Mouse (Mus musculus) kidney, embryonic 16.5 days (tissue): Measurements from ENCODE around the gene Fstl4. TPM values are rescaled to one million over a fixed set of nuclear protein-coding genes. Genes with fewer than 3 reads are reported as not detected.

Experiments
- ATAC-seq: fragments of 200-750 bp; cut with Nextera tagmentation; 2 replicates; pipeline ENCODE4 v1.8.0; 2017; ENCODE audit warnings: moderate TSS enrichment; ENCODE audit not compliant: low FRiP score, low TSS enrichment
- H3K27ac ChIP-seq: fragments of 300-500 bp; sonication (generic); 2 replicates; pipeline ENCODE4 v1.5.1; 2014; ENCODE audit warnings: low read length
- H3K27me3 ChIP-seq: fragments of 300-500 bp; sonication (generic); 2 replicates; pipeline ENCODE4 v1.6.1; 2014; ENCODE audit warnings: low read length, control low read depth, mixed read lengths; ENCODE audit not compliant: insufficient read depth
- H3K36me3 ChIP-seq: fragments of 300-500 bp; sonication (generic); 2 replicates; pipeline ENCODE4 v1.6.1; 2014; ENCODE audit warnings: low read length, control low read depth, mixed read lengths; ENCODE audit not compliant: insufficient read depth
- H3K4me1 ChIP-seq: fragments of 300-500 bp; sonication (generic); 2 replicates; pipeline ENCODE4 v1.6.1; 2014; ENCODE audit warnings: low read length, control low read depth, mixed read lengths; ENCODE audit not compliant: insufficient read depth
- H3K4me2 ChIP-seq: fragments of 300-500 bp; sonication (generic); replicated peaks from 2 replicates; pipeline ENCODE4 v1.6.1; 2014; ENCODE audit warnings: low read depth, low read length
- H3K4me3 ChIP-seq: fragments of 300-500 bp; sonication (generic); 2 replicates; pipeline ENCODE4 v1.5.1; 2014; ENCODE audit warnings: mild to moderate bottlenecking, low read length
- H3K9ac ChIP-seq: fragments of 300-500 bp; sonication (generic); replicated peaks from 2 replicates; pipeline ENCODE4 v1.6.1; 2014; ENCODE audit warnings: low read length
- H3K9me3 ChIP-seq: fragments of 300-500 bp; sonication (generic); 2 replicates; pipeline ENCODE4 v1.6.1; 2016; ENCODE audit warnings: low read length, control low read depth
- WGBS: fragments of 180-500 bp; shearing (Covaris S2); extraction: QIAGEN DNeasy Blood & Tissue Kit; methylation state at CpG from one replicate; pipeline ENCODE4 v1.1.7; 2014; 5-methylcytosine and 5-hydroxymethylcytosine counted together
- polyA plus RNA-seq: library from polyadenylated mRNA; unstranded; fragments of >200 nt; fragmentation: Nextera tagmentation; extraction: Ambion mirVana; gene quantifications from 2 replicates; pipeline ENCODE4 v1.2.1, GENCODE M21; 2015

Gene Fstl4
- polyA plus RNA-seq, 1 experiment from 2014 or later, result 1.0 TPM

DNA sequence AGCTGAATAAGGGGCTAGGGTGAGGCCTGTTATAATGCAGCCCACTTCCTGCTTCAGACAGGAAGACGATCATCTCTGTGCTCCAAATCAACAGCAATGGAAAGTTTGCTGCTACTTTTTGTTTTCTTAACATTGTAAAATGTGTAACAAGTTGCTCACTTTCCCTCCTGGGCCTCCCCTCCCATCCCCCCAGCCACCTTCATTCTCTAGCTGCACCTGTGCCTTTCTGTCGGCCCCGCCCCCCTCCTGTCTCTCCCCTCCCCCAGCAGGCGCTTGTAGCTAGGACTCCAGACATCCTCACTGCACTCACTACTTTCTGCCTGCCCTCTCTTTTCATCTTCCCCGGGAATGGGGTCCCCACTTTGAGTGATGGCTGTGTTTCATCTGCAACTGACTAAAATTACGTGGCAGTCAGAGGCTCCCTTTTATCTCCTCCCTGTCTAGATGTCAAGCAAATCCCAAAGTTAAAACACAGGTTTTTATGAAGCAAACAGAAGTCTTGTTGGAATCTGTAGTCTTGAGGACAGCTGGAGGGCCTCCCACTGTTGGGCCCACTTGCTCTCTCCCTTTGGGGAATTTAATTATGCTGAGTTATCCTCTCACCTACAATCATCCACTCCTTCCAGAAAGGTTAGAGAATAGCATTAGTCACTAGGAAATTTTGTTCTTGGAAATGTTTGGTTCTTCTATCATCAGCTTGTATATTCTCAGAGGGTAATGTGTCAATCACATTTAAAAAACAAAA is 122.3 kb downstream of the Fstl4 start:
- no peaks in the 10 kb centered on the region for H3K4me1 ChIP-seq
- 22% methylated on average over 6 of the region's 6 CpGs for WGBS
- no peak overlapping the region for H3K4me2 ChIP-seq
- H3K9me3 ChIP-seq, result no peaks in the 10 kb centered on the region
- no peak overlapping the region for H3K27ac ChIP-seq
- no peak overlapping the region for H3K9ac ChIP-seq
- no peaks in the 10 kb centered on the region for H3K36me3 ChIP-seq
- no peaks in the 10 kb centered on the region for H3K27me3 ChIP-seq
- no peak for ATAC-seq
- no peak overlapping the region for H3K4me3 ChIP-seq

DNA sequence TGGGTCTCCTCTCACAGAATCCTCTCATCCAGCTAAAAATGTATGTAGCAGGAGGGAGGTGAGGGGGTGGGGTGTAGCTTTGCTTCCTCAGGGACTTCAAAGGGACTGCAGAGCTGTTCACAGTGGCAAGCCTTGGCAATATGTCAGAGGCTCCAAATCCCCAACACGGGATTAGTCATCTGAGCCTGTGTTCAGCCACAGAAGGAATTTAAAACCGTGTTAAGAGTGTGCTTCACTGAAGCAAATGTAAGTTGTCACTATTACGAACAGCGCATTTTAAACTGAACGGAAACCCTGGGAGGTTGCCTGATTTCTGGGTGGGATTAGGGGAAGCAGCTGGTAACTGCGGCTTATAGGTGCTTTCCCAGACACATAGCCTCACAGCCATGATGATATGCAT is 123.7 kb downstream of the Fstl4 start:
- H3K4me3 ChIP-seq, result no peak overlapping the region
- H3K27ac ChIP-seq, result no peak overlapping the region
- H3K9me3 ChIP-seq, result no peaks in the 10 kb centered on the region
- no peak overlapping the region for H3K4me2 ChIP-seq
- no peaks in the 10 kb centered on the region for H3K27me3 ChIP-seq
- 12% methylated on average over 6 of the region's 6 CpGs for WGBS
- H3K36me3 ChIP-seq, result no peaks in the 10 kb centered on the region
- no peaks in the 10 kb centered on the region for H3K4me1 ChIP-seq
- H3K9ac ChIP-seq, result no peak overlapping the region
- ATAC-seq, result no peak

- Histone ChIP-seq H3K27me3 (no peaks in the 10 kb centered on the region), H3K27ac (no peak overlapping the region), H3K4me3 (no peak overlapping the region), H3K36me3 (no peaks in the 10 kb centered on the region), H3K9me3 (no peaks in the 10 kb centered on the region), H3K4me2 (no peak overlapping the region), H3K9ac (no peak overlapping the region), H3K4me1 (no peaks in the 10 kb centered on the region)
- 84% methylated on average over 4 of the region's 4 CpGs for WGBS
- no peak for ATAC-seq
Observed at GRCm38 (mm10) chr11:52889527-52889926, 125.1 kb downstream of the Fstl4 start.

DNA sequence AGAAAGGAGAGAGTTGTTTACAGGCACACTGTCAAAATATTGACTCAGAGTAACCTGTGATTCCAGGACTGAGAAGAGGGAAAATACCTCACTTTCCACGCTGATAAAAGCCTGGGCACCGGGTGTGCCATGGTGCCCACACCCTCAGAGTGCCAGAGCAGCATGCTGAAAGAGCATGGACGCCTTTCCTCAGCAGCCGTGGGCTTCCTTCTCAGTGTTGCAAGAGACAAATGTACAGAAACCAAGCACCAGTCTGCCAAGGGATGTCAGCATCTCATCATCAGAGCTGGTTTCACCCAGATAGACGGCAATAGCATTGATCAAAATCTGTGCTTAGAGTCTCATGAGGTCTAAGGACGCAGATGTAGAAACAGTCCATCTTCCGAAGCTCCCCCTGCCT is 125.7 kb downstream of the Fstl4 start:
- no peak for ATAC-seq
- Histone ChIP-seq H3K9me3 (no peaks in the 10 kb centered on the region), H3K9ac (no peak overlapping the region), H3K4me1 (no peaks in the 10 kb centered on the region), H3K4me2 (no peak overlapping the region), H3K27me3 (no peaks in the 10 kb centered on the region), H3K36me3 (no peaks in the 10 kb centered on the region), H3K4me3 (no peak overlapping the region), H3K27ac (no peak overlapping the region)
- 78% methylated on average over 7 of the region's 7 CpGs for WGBS

- H3K9ac ChIP-seq, result no peak overlapping the region
- WGBS, result 86% methylated on average over 5 of the region's 5 CpGs
- H3K4me1 ChIP-seq, result no peaks in the 10 kb centered on the region
- H3K27me3 ChIP-seq, result no peaks in the 10 kb centered on the region
- no peak overlapping the region for H3K4me3 ChIP-seq
- H3K4me2 ChIP-seq, result no peak overlapping the region
- H3K9me3 ChIP-seq, result no peaks in the 10 kb centered on the region
- H3K36me3 ChIP-seq, result no peaks in the 10 kb centered on the region
- no peak for ATAC-seq
- no peak overlapping the region for H3K27ac ChIP-seq
Observed at GRCm38 (mm10) chr11:52904101-52904500, 139.7 kb downstream of the Fstl4 start.

- Histone ChIP-seq H3K4me2 (no peak overlapping the region), H3K4me1 (no peaks in the 10 kb centered on the region), H3K36me3 (no peaks in the 10 kb centered on the region), H3K27ac (no peak overlapping the region), H3K9me3 (no peaks in the 10 kb centered on the region), H3K4me3 (no peak overlapping the region), H3K27me3 (no peaks in the 10 kb centered on the region), H3K9ac (no peak overlapping the region)
- 67% methylated on average over 7 of the region's 7 CpGs for WGBS
- no peak for ATAC-seq
Observed at GRCm38 (mm10) chr11:52910788-52911187, 146.4 kb downstream of the Fstl4 start.

DNA sequence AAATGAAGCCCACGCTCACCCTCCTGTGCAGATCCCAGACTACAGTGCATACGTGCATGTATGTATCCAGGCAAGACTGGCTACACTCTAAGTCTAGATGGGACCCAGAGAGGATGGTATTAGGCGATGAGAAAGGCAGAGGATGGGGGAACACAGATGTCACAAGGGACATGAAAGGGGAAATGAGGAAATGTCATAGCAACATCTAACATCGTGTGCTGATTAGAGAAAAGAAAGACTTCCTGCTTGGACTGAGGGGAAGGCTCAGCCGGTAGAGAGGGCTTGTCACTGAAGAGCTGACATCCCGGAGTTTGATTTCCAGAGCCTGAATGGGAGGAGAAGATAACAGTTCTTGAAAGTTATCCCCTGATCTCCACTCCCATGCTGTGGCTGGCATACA is 150.0 kb downstream of the Fstl4 start:
- Histone ChIP-seq H3K4me1 (peaks cover 2% of the 10 kb centered on the region; the same call in 1 of the 2 replicates), H3K27me3 (no peaks in the 10 kb centered on the region), H3K4me2 (no peak overlapping the region), H3K9me3 (no peaks in the 10 kb centered on the region), H3K36me3 (no peaks in the 10 kb centered on the region), H3K9ac (no peak overlapping the region), H3K4me3 (no peak overlapping the region), H3K27ac (no peak overlapping the region)
- no peak for ATAC-seq
- 69% methylated on average over 6 of the region's 6 CpGs for WGBS

- Histone ChIP-seq H3K9ac (no peak overlapping the region), H3K27ac (no peak overlapping the region), H3K4me1 (peaks cover 8% of the 10 kb centered on the region), H3K4me2 (no peak overlapping the region), H3K27me3 (no peaks in the 10 kb centered on the region), H3K36me3 (no peaks in the 10 kb centered on the region), H3K4me3 (no peak overlapping the region), H3K9me3 (no peaks in the 10 kb centered on the region)
- 82% methylated on average over 2 of the region's 2 CpGs for WGBS
- ATAC-seq, result no peak
Observed at GRCm38 (mm10) chr11:52915648-52916047, 151.2 kb downstream of the Fstl4 start.

GRCm38 (mm10) chr11:52919231-52919960 is 155.0 kb downstream of the Fstl4 start:
- Histone ChIP-seq H3K9ac (no peak overlapping the region), H3K27me3 (no peaks in the 10 kb centered on the region), H3K27ac (no peak overlapping the region), H3K4me1 (peaks cover 8% of the 10 kb centered on the region), H3K4me3 (no peak overlapping the region), H3K9me3 (no peaks in the 10 kb centered on the region), H3K36me3 (no peaks in the 10 kb centered on the region), H3K4me2 (no peak overlapping the region)
- WGBS, result 26% methylated on average over 15 of the region's 15 CpGs
- no peak for ATAC-seq

GRCm38 (mm10) chr11:52924196-52924595 is 159.8 kb downstream of the Fstl4 start:
- ATAC-seq, result no peak
- Histone ChIP-seq H3K4me2 (no peak overlapping the region), H3K27me3 (no peaks in the 10 kb centered on the region), H3K4me3 (no peak overlapping the region), H3K9ac (no peak overlapping the region), H3K36me3 (no peaks in the 10 kb centered on the region), H3K4me1 (peaks cover 8% of the 10 kb centered on the region), H3K9me3 (no peaks in the 10 kb centered on the region), H3K27ac (no peak overlapping the region)
- WGBS, result 81% methylated on average over 2 of the region's 2 CpGs
